Mouse (Mus musculus) liver, adult 2 months (tissue): ENCODE measurements around the gene Slc2a9. TPM values are rescaled to one million over a fixed set of nuclear protein-coding genes. Genes with fewer than 3 reads are reported as not detected.

Source experiments
- DNase-seq: peaks from one replicate; pipeline ENCODE4 v3.0.0-alpha.2; 2011; ENCODE audit warnings: low read depth, low spot score; ENCODE audit errors: extremely low read depth
- H3K27ac ChIP-seq: fragments of 200-500 bp; replicated peaks from 2 replicates; pipeline ENCODE4 v1.5.1; 2012; ENCODE audit warnings: low read depth, mild to moderate bottlenecking, control low read depth, inconsistent platforms, low read length; ENCODE audit not compliant: insufficient read depth
- H3K27me3 ChIP-seq: fragments of 200-500 bp; 2 replicates; pipeline ENCODE4 v1.6.1; 2012; ENCODE audit warnings: mild to moderate bottlenecking, moderate library complexity, low read length, inconsistent platforms; ENCODE audit not compliant: control insufficient read depth, insufficient read depth
- H3K36me3 ChIP-seq: fragments of 200-500 bp; 2 replicates; pipeline ENCODE4 v1.6.1; 2012; ENCODE audit warnings: low read length, inconsistent platforms; ENCODE audit not compliant: control insufficient read depth, insufficient read depth
- H3K4me1 ChIP-seq: fragments of 200-500 bp; 2 replicates; pipeline ENCODE4 v1.6.1; 2011; ENCODE audit warnings: low read length; ENCODE audit not compliant: control insufficient read depth, insufficient read depth
- H3K4me3 ChIP-seq: fragments of 200-500 bp; 2 replicates; pipeline ENCODE4 v1.5.1; 2011; ENCODE audit warnings: low read depth, mild to moderate bottlenecking, control low read depth, low read length, moderate library complexity; ENCODE audit not compliant: insufficient read depth
- H3K79me2 ChIP-seq: fragments of 200-500 bp; 2 replicates; pipeline ENCODE4 v1.6.1; 2012; ENCODE audit warnings: inconsistent platforms, mild to moderate bottlenecking, low read length, moderate library complexity; ENCODE audit not compliant: control insufficient read depth, insufficient read depth
- H3K9ac ChIP-seq: fragments of 200-500 bp; 2 replicates; pipeline ENCODE4 v1.6.1; 2012; ENCODE audit warnings: low read depth, mild to moderate bottlenecking, control low read depth, inconsistent platforms, low read length
- CTCF ChIP-seq: fragments of 200-500 bp; IDR thresholded peaks from 2 replicates; pipeline ENCODE4 v1.5.1; 2011; ENCODE audit warnings: low read depth, low read length, control low read depth
- POLR2A ChIP-seq: fragments of 200-500 bp; IDR thresholded peaks from 2 replicates; pipeline ENCODE4 v1.6.1; 2011; ENCODE audit warnings: low read length, control low read depth; ENCODE audit not compliant: insufficient read depth; ENCODE audit errors: extremely low read depth
- WGBS: fragments of 180-500 bp; shearing (Covaris S2); methylation state at CpG from one replicate; pipeline ENCODE4 v1.1.7; 2018; 5-methylcytosine and 5-hydroxymethylcytosine counted together
- polyA plus RNA-seq: library from polyadenylated mRNA; depleted of rRNA; stranded (reverse); fragments of >200 nt; gene quantifications from 2 replicates; pipeline ENCODE4 v1.2.3, GENCODE M21; 2012
- total RNA-seq: library from RNA; depleted of rRNA; stranded (reverse); fragments of >200 nt; gene quantifications from 2 replicates; pipeline ENCODE4 v1.2.3, GENCODE M21; 2014

Gene Slc2a9
- total and polyA plus RNA-seq, 2 experiments: 33.0 to 48.3 TPM

GRCm38 (mm10) chr5:38489739-38490138, 13.2 kb downstream of the Slc2a9 start:
- H3K4me1 ChIP-seq: peaks cover 22% of the 10 kb centered on the region
- TF ChIP-seq CTCF: no peak
- TF ChIP-seq POLR2A: no peak
- 23% methylated on average over 4 of the region's 4 CpGs for WGBS
- 0 out of 2 replicates have a peak, but pooled peaks cover 2% of the 10 kb centered on the region for H3K36me3 ChIP-seq
- H3K9ac ChIP-seq: peak overlapping the region; percentile 82
- H3K27ac ChIP-seq: peak overlapping the region; percentile 80
- peaks cover 11% of the 10 kb centered on the region for H3K79me2 ChIP-seq
- no peaks in the 10 kb centered on the region for H3K27me3 ChIP-seq
- peak; percentile 78 for DNase-seq
- H3K4me3 ChIP-seq: peak overlapping the region; percentile 62

DNA sequence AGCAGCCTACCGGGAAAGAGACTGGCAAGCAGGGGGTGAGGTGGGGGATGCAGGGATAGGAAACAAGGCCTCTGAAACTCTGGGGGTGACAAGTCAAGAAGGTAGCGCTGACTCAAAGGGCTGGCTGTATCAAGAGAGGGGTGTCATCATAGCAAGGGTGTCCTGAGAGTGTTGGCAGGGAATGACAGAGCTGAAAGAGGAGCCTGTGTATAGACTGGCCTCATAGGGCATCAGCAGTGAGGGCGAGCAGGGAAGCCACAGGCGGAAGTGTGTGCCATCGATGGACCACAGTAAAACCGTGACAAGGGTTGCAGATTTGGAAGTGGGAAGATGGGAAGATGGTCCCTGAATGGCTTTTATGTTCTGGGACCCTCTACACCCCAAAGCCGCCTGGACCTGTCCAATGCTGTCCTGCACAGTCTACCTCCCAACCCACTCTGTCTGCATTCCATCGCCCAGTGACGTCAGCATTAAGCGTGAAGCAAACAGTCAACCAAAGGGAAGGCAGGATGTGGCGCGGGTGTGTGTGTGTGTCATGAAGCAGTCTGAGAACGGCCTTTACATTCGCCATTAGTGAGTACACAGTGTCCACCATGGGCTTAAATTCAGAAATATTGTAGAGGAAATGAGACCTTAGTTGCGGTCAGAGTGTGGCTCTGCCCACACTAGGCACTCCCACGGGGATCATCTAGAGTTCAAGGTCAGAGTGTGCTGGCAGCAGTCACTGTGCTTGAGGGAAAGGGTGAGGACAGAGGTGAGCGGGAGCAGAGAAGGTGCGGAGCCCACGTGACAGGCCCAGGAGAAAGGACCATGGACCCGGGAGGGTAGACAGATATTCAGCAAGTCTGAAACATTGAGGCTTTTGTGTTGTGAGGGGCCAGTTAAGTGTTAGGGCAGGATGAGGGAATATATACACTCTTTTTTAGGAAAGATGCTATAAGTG, 14.0 kb downstream of the Slc2a9 start:
- H3K4me3 ChIP-seq: peak overlapping the region; percentile 22
- no peaks in the 10 kb centered on the region for H3K27me3 ChIP-seq
- 26% methylated on average over 20 of the region's 20 CpGs for WGBS
- H3K79me2 ChIP-seq: peaks cover 11% of the 10 kb centered on the region
- DNase-seq: peak; percentile 97
- peaks cover 22% of the 10 kb centered on the region for H3K4me1 ChIP-seq
- no peak for TF ChIP-seq CTCF
- TF ChIP-seq POLR2A: 0 out of 2 replicates have a peak, but pooled peaks have one; percentile 23
- 0 out of 2 replicates have a peak, but pooled peaks cover 2% of the 10 kb centered on the region for H3K36me3 ChIP-seq
- H3K27ac ChIP-seq: peak overlapping the region; percentile 30
- peak overlapping the region; percentile 10 for H3K9ac ChIP-seq

DNA sequence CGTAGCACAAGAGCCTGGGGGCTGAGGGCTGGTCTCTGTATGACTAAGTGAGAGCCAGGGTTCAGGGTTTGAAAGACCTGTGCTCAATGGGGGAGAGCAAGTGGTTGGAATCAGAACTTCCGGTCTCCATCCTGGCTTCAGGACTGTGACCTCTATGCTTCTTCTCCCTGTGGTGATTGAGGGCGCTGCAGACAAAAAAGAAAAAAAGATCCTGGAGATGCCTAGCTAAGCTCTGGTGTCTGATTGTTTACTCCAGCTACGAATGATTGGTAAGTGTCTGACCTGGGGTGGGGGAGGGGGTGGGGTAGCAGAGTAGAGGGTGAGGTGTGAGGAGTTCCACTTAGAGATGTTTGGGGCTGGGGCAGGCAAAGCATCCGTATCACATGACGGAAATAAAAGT, 14.9 kb downstream of the Slc2a9 start:
- Histone ChIP-seq H3K4me1 (peaks cover 26% of the 10 kb centered on the region), H3K9ac (no peak overlapping the region), H3K36me3 (0 out of 2 replicates have a peak, but pooled peaks cover 2% of the 10 kb centered on the region), H3K79me2 (peaks cover 11% of the 10 kb centered on the region), H3K4me3 (no peak overlapping the region), H3K27me3 (no peaks in the 10 kb centered on the region), H3K27ac (no peak overlapping the region)
- WGBS: 66% methylated on average over 6 of the region's 6 CpGs
- TF ChIP-seq POLR2A (no peak), CTCF (no peak)
- no peak for DNase-seq

DNA sequence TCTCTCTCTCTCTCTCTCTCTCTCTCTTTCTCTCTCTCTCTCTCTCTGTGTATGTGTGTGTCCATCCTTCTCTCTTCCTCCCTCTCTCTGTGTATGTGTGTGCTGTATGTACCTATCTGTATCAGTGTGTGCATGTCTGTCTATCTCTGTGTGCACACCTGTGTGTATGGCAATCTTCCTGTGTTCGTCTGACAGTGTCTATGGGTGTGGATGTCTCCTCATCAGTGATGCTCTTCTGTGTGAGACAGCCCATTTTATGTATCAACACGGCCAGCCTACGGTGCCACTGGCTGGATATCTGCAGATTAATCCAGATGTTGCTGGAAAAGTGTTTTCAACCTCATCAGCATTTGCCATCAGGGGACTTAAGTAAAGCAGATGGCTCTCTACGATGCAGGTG, 15.7 kb downstream of the Slc2a9 start:
- 0 out of 2 replicates have a peak, but pooled peaks cover 4% of the 10 kb centered on the region for H3K36me3 ChIP-seq
- WGBS: 84% methylated on average over 4 of the region's 4 CpGs
- peaks cover 11% of the 10 kb centered on the region for H3K79me2 ChIP-seq
- DNase-seq: no peak
- H3K4me1 ChIP-seq: peaks cover 22% of the 10 kb centered on the region
- no peak overlapping the region for H3K4me3 ChIP-seq
- no peak overlapping the region for H3K9ac ChIP-seq
- no peaks in the 10 kb centered on the region for H3K27me3 ChIP-seq
- no peak overlapping the region for H3K27ac ChIP-seq
- TF ChIP-seq POLR2A (no peak), CTCF (no peak)

DNA sequence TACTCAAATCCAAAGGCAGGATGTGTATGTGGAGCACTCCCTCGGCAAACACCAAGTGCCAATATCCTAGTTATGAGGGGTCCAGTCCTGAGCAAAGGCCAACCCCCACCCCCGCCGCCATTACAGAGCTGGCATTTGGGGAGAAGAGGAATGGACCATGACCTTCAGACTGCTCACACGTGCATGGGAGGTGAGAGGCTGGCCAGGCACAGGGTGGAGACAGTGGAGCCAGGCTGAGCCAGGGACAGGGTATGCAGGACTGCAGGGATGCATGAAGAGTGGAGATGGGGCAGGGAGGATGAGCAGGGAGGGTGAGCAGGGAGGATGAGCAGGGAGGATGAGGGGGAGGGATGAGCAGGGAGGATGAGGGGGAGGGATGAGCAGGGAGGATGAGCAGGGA, 17.0 kb downstream of the Slc2a9 start:
- WGBS: 29% methylated on average over 4 of the region's 4 CpGs
- Histone ChIP-seq H3K79me2 (peaks cover 11% of the 10 kb centered on the region), H3K4me1 (peaks cover 31% of the 10 kb centered on the region), H3K27ac (no peak overlapping the region), H3K36me3 (0 out of 2 replicates have a peak, but pooled peaks cover 4% of the 10 kb centered on the region), H3K9ac (no peak overlapping the region), H3K27me3 (no peaks in the 10 kb centered on the region), H3K4me3 (no peak overlapping the region)
- 0 out of 2 replicates have a peak, but pooled peaks have one; percentile 4 for TF ChIP-seq CTCF
- no peak for TF ChIP-seq POLR2A
- DNase-seq: peak; percentile 67
